Mouse (Mus musculus) right cerebral cortex, postnatal 14 days (tissue): ENCODE data around the gene Ddr2.
A peak's percentile ranks its signal among the peaks of the same experiment; 100 is the strongest.
"Not testable (repeated sequence)": the region's sequence is repeated elsewhere in the genome, so short reads cannot be mapped to it uniquely, and the experiment has no call there.

Experiments
- DNase-seq: peaks from one replicate; pipeline ENCODE4 v3.0.0; 2022

The Ddr2 gene

GRCm38 (mm10) chr1:170110516-170111332 lies at the start of gene Ddr2:
Ddr2 (minus strand) TSS chr1:170110762.
- DNase-seq: peak; percentile 28

- no peak for DNase-seq
Measured at GRCm38 (mm10) chr1:170159707-170160106, 49.1 kb upstream of the Ddr2 start.

- DNase-seq: no peak
Measured at GRCm38 (mm10) chr1:170155761-170156160, 45.2 kb upstream of the Ddr2 start.

- no peak for DNase-seq
Measured at GRCm38 (mm10) chr1:170155298-170155697, 44.7 kb upstream of the Ddr2 start.

GRCm38 (mm10) chr1:170153986-170154385 lies 43.4 kb upstream of the Ddr2 start:
- DNase-seq: no peak

GRCm38 (mm10) chr1:170152552-170152951 lies 42.0 kb upstream of the Ddr2 start:
- no peak for DNase-seq

GRCm38 (mm10) chr1:170150870-170151269 lies 40.3 kb upstream of the Ddr2 start:
- no peak for DNase-seq

- no peak for DNase-seq
Measured at GRCm38 (mm10) chr1:170149756-170150155, 39.2 kb upstream of the Ddr2 start.

GRCm38 (mm10) chr1:170148536-170148935 lies 38.0 kb upstream of the Ddr2 start:
- DNase-seq: no peak

GRCm38 (mm10) chr1:170147651-170148448 lies 37.3 kb upstream of the Ddr2 start:
- no peak for DNase-seq

- no peak for DNase-seq
Measured at GRCm38 (mm10) chr1:170145606-170146005, 35.0 kb upstream of the Ddr2 start.

GRCm38 (mm10) chr1:170142256-170142871 lies 31.8 kb upstream of the Ddr2 start:
- DNase-seq: no peak

- DNase-seq: no peak
Measured at GRCm38 (mm10) chr1:170141626-170142025, 31.1 kb upstream of the Ddr2 start.

GRCm38 (mm10) chr1:170136351-170137009 lies 25.9 kb upstream of the Ddr2 start:
- DNase-seq: peak; percentile 46

GRCm38 (mm10) chr1:170134264-170134663 lies 23.7 kb upstream of the Ddr2 start:
- DNase-seq: no peak

GRCm38 (mm10) chr1:170130962-170131361 lies 20.4 kb upstream of the Ddr2 start:
- DNase-seq: no peak

GRCm38 (mm10) chr1:170124644-170125043 lies 14.1 kb upstream of the Ddr2 start:
- no peak for DNase-seq

GRCm38 (mm10) chr1:170113616-170114015 lies 3.1 kb upstream of the Ddr2 start:
- DNase-seq: no peak

- DNase-seq: no peak
Measured at GRCm38 (mm10) chr1:170112261-170112660, 1.7 kb upstream of the Ddr2 start.

- no peak for DNase-seq
Measured at GRCm38 (mm10) chr1:170111651-170112226, 1.2 kb upstream of the Ddr2 start.

GRCm38 (mm10) chr1:170109776-170110515 lies 616 bp downstream of the Ddr2 start:
- DNase-seq: no peak

GRCm38 (mm10) chr1:170102814-170103213 lies 7.7 kb downstream of the Ddr2 start:
- not testable (repeated sequence) for DNase-seq
